Mouse (Mus musculus) liver, embryonic 13.5 days (tissue): Measurements from ENCODE around the gene Poldip3. TPM values are rescaled to one million over a fixed set of nuclear protein-coding genes. Genes with fewer than 3 reads are reported as not detected.

Experiments
- ATAC-seq: fragments of 200-750 bp; cut with Nextera tagmentation; 2 replicates; pipeline ENCODE4 v1.8.0; 2017; ENCODE audit warnings: low read depth, mild to moderate bottlenecking, moderate number of reproducible peaks, moderate library complexity
- DNase-seq: peaks from one replicate; pipeline ENCODE4 v3.0.0; 2022
- H3K27ac ChIP-seq: fragments of 300-500 bp; sonication (generic); 2 replicates; pipeline ENCODE4 v1.5.1; 2015; ENCODE audit warnings: moderate library complexity, mild to moderate bottlenecking, inconsistent platforms
- H3K27me3 ChIP-seq: fragments of 300-500 bp; sonication (generic); 2 replicates; pipeline ENCODE4 v1.6.1; 2015; ENCODE audit warnings: mild to moderate bottlenecking, inconsistent platforms
- H3K36me3 ChIP-seq: fragments of 300-500 bp; sonication (generic); 2 replicates; pipeline ENCODE4 v1.6.1; 2015; ENCODE audit warnings: mild to moderate bottlenecking, inconsistent platforms
- H3K4me1 ChIP-seq: fragments of 300-500 bp; sonication (generic); replicated peaks from 2 replicates; pipeline ENCODE4 v1.6.1; 2015; ENCODE audit warnings: inconsistent platforms
- H3K4me2 ChIP-seq: fragments of 300-500 bp; sonication (generic); 2 replicates; pipeline ENCODE4 v1.6.1; 2015; ENCODE audit warnings: inconsistent platforms, mild to moderate bottlenecking, moderate library complexity
- H3K4me3 ChIP-seq: fragments of 300-500 bp; sonication (generic); replicated peaks from 2 replicates; pipeline ENCODE4 v1.5.1; 2015; ENCODE audit warnings: mild to moderate bottlenecking, inconsistent platforms
- H3K9ac ChIP-seq: fragments of 300-500 bp; sonication (generic); 2 replicates; pipeline ENCODE4 v1.6.1; 2015; ENCODE audit warnings: mild to moderate bottlenecking, inconsistent platforms
- H3K9me3 ChIP-seq: fragments of 300-500 bp; sonication (generic); replicated peaks from 2 replicates; pipeline ENCODE4 v1.6.1; 2016; ENCODE audit warnings: inconsistent platforms
- WGBS: fragments of 180-500 bp; shearing (Covaris S2); methylation state at CpG from one replicate; pipeline ENCODE4 v1.1.7; 2015; ENCODE audit not compliant: insufficient replicate concordance; 5-methylcytosine and 5-hydroxymethylcytosine counted together
- polyA plus RNA-seq: library from polyadenylated mRNA; unstranded; fragments of >200 nt; fragmentation: Nextera tagmentation; extraction: Ambion mirVana; gene quantifications from 2 replicates; pipeline ENCODE4 v1.2.1, GENCODE M21; 2015

Poldip3 gene
- 65.0 and 69.6 TPM in 2 replicates for polyA plus RNA-seq

GRCm38 (mm10) chr15:83149196-83150072, at the start of gene Poldip3:
Gene Poldip3, minus strand, starts transcription at chr15:83149384.
- H3K27me3 ChIP-seq: no peaks in the 10 kb centered on the region
- H3K36me3 ChIP-seq: peaks cover 51% of the 10 kb centered on the region
- under 1% methylated on average over 56 of the region's 56 CpGs for WGBS
- peak within 1 kb of the TSS; percentile 95 for H3K27ac ChIP-seq
- H3K4me3 ChIP-seq: peak within 1 kb of the TSS; percentile 93
- H3K4me2 ChIP-seq: peak within 1 kb of the TSS; percentile 92
- peak; percentile 97 for DNase-seq
- H3K9ac ChIP-seq: peak within 1 kb of the TSS; percentile 98
- H3K4me1 ChIP-seq: peaks cover 53% of the 10 kb centered on the region
- H3K9me3 ChIP-seq: no peaks in the 10 kb centered on the region
- ATAC-seq: peak; percentile 88

GRCm38 (mm10) chr15:83193413-83193812, 44.2 kb upstream of the Poldip3 start:
- DNase-seq (no peak), ATAC-seq (no peak)
- Histone ChIP-seq H3K9me3 (no peaks in the 10 kb centered on the region), H3K36me3 (no peaks in the 10 kb centered on the region), H3K4me3 (no peak overlapping the region), H3K4me1 (no peaks in the 10 kb centered on the region), H3K27ac (no peak overlapping the region), H3K9ac (no peak overlapping the region), H3K4me2 (no peak overlapping the region), H3K27me3 (no peaks in the 10 kb centered on the region)
- 75% methylated on average over 4 of the region's 4 CpGs for whole genome bisulfite sequencing

- ATAC-seq: no peak
- H3K36me3 ChIP-seq: no peaks in the 10 kb centered on the region
- H3K4me2 ChIP-seq: peak overlapping the region; percentile 7; the same call in 1 of the 2 replicates
- H3K27ac ChIP-seq: peak overlapping the region; percentile 24; the same call in 1 of the 2 replicates
- 57% methylated on average over 5 of the region's 5 CpGs for WGBS
- peak overlapping the region; percentile 33; the same call in 1 of the 2 replicates for H3K9ac ChIP-seq
- no peak overlapping the region for H3K4me3 ChIP-seq
- H3K9me3 ChIP-seq: no peaks in the 10 kb centered on the region
- no peak for DNase-seq
- H3K27me3 ChIP-seq: no peaks in the 10 kb centered on the region
- H3K4me1 ChIP-seq: peaks cover 18% of the 10 kb centered on the region
Observed at GRCm38 (mm10) chr15:83182351-83182750, 33.2 kb upstream of the Poldip3 start.

- peak overlapping the region; percentile 33; the same call in 1 of the 2 replicates for H3K9ac ChIP-seq
- no peaks in the 10 kb centered on the region for H3K27me3 ChIP-seq
- H3K4me1 ChIP-seq: peaks cover 18% of the 10 kb centered on the region
- H3K9me3 ChIP-seq: no peaks in the 10 kb centered on the region
- H3K36me3 ChIP-seq: no peaks in the 10 kb centered on the region
- no peak overlapping the region for H3K4me3 ChIP-seq
- H3K27ac ChIP-seq: peak overlapping the region; percentile 24; the same call in 1 of the 2 replicates
- DNase-seq: no peak
- H3K4me2 ChIP-seq: peak overlapping the region; percentile 7; the same call in 1 of the 2 replicates
- ATAC-seq: peak; percentile 80
- 27% methylated on average over 4 of the region's 4 CpGs for WGBS
Observed at GRCm38 (mm10) chr15:83181800-83182330, 32.7 kb upstream of the Poldip3 start.

- no peak for DNase-seq
- no peak for ATAC-seq
- H3K27ac ChIP-seq: no peak overlapping the region
- no peaks in the 10 kb centered on the region for H3K9me3 ChIP-seq
- no peak overlapping the region for H3K9ac ChIP-seq
- peaks cover 23% of the 10 kb centered on the region for H3K4me1 ChIP-seq
- H3K4me2 ChIP-seq: no peak overlapping the region
- no peak overlapping the region for H3K4me3 ChIP-seq
- H3K36me3 ChIP-seq: no peaks in the 10 kb centered on the region; the same call in 1 of the 2 replicates
- no peaks in the 10 kb centered on the region for H3K27me3 ChIP-seq
- WGBS: 75% methylated on average over 6 of the region's 6 CpGs
Observed at GRCm38 (mm10) chr15:83180004-83180403, 30.8 kb upstream of the Poldip3 start.

- H3K4me2 ChIP-seq: no peak overlapping the region
- peaks cover 6% of the 10 kb centered on the region; the same call in 1 of the 2 replicates for H3K36me3 ChIP-seq
- H3K9me3 ChIP-seq: no peaks in the 10 kb centered on the region
- 77% methylated on average over 4 of the region's 4 CpGs for WGBS
- H3K9ac ChIP-seq: no peak overlapping the region
- H3K4me3 ChIP-seq: no peak overlapping the region
- DNase-seq (no peak), ATAC-seq (no peak)
- H3K27ac ChIP-seq: no peak overlapping the region
- no peaks in the 10 kb centered on the region for H3K27me3 ChIP-seq
- H3K4me1 ChIP-seq: peaks cover 31% of the 10 kb centered on the region
Observed at GRCm38 (mm10) chr15:83176653-83177052, 27.5 kb upstream of the Poldip3 start.

GRCm38 (mm10) chr15:83173914-83174884, 25.0 kb upstream of the Poldip3 start:
- 80% methylated on average over 14 of the region's 14 CpGs for WGBS
- no peaks in the 10 kb centered on the region for H3K9me3 ChIP-seq
- no peak overlapping the region for H3K9ac ChIP-seq
- ATAC-seq (no peak), DNase-seq (no peak)
- peaks cover 49% of the 10 kb centered on the region for H3K4me1 ChIP-seq
- H3K36me3 ChIP-seq: peaks cover 6% of the 10 kb centered on the region; the same call in 1 of the 2 replicates
- H3K27ac ChIP-seq: no peak overlapping the region
- no peaks in the 10 kb centered on the region for H3K27me3 ChIP-seq
- no peak overlapping the region for H3K4me2 ChIP-seq
- no peak overlapping the region for H3K4me3 ChIP-seq

GRCm38 (mm10) chr15:83172492-83173429, 23.6 kb upstream of the Poldip3 start, which contains the start of gene Cyb5r3:
Gene Cyb5r3, minus strand, starts transcription at chr15:83172592.
- DNase-seq (no peak), ATAC-seq (peak; percentile 41)
- peaks cover 63% of the 10 kb centered on the region for H3K4me1 ChIP-seq

GRCm38 (mm10) chr15:83171712-83172481, 22.7 kb upstream of the Poldip3 start:
- peak; percentile 96 for DNase-seq
- Histone ChIP-seq H3K4me1 (peaks cover 72% of the 10 kb centered on the region), H3K4me3 (peak overlapping the region; percentile 100), H3K36me3 (peaks cover 25% of the 10 kb centered on the region), H3K27ac (peak overlapping the region; percentile 93), H3K4me2 (peak overlapping the region; percentile 94), H3K27me3 (no peaks in the 10 kb centered on the region), H3K9me3 (no peaks in the 10 kb centered on the region), H3K9ac (peak overlapping the region; percentile 98)
- WGBS: under 1% methylated on average over 67 of the region's 67 CpGs
- peak; percentile 81 for ATAC-seq

More at GRCm38 (mm10) chr15:83172492-83173429, 23.6 kb upstream of the Poldip3 start, which contains the start of gene Cyb5r3:
- Histone ChIP-seq H3K36me3 (peaks cover 17% of the 10 kb centered on the region), H3K4me3 (peak within 1 kb of the TSS; percentile 100), H3K9ac (peak within 1 kb of the TSS; percentile 98), H3K4me2 (peak within 1 kb of the TSS; percentile 94), H3K9me3 (no peaks in the 10 kb centered on the region), H3K27ac (peak within 1 kb of the TSS; percentile 93), H3K27me3 (no peaks in the 10 kb centered on the region)
- 35% methylated on average over 28 of the region's 28 CpGs for WGBS
